Mouse (Mus musculus): Measurements from ENCODE around the gene Psmd2. TPM values are rescaled to one million over a fixed set of nuclear protein-coding genes. Genes with fewer than 3 reads are reported as not detected.

The Psmd2 gene
- polyA plus RNA-seq, 1 experiment from 2014 or later = 388 TPM

GRCm38 (mm10) chr16:20693111-20693701 is 41.8 kb downstream of the Psmd2 start, which contains the start of gene Fam131a:
Gene Fam131a (plus strand): TSS chr16:20693241.
- Histone ChIP-seq H3K9me3 (no peaks in the 10 kb centered on the region), H3K4me3 (peak within 1 kb of the TSS; percentile 74), H3K27me3 (no peaks in the 10 kb centered on the region), H3K4me2 (replicated peaks) (peak within 1 kb of the TSS; percentile 69), H3K9ac (replicated peaks) (peak within 1 kb of the TSS; percentile 76), H3K36me3 (peaks cover 32% of the 10 kb centered on the region), H3K4me1 (peaks cover 38% of the 10 kb centered on the region), H3K27ac (replicated peaks) (peak within 1 kb of the TSS; percentile 97)
- peak; percentile 94 for ATAC-seq (replicated peaks)
- WGBS = under 1% methylated on average over 37 of the region's 37 CpGs

DNA sequence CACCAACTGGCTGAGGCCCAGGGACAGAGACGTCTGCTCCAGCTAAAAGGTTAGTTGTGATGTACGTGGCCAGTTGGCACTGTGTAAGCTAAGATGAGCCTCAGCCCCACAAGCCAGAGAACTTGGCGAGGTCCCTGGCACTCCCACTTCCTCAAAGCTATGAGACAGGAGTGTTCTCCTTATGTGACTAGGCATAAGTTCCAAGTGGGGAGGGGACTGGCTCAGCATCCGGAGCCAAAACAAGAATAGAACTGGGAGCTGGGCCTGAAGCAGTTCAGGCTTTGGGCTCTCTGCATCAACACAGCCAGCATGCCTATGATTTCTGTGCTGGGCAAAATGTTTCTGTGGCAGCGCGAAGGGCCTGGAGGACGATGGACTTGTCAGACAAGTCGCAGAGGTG is 43.3 kb downstream of the Psmd2 start:
- Histone ChIP-seq H3K9ac (replicated peaks) (peak overlapping the region; percentile 59; the same call in 1 of the 2 replicates), H3K27me3 (no peaks in the 10 kb centered on the region), H3K4me3 (peak overlapping the region; percentile 48), H3K4me1 (peaks cover 38% of the 10 kb centered on the region), H3K27ac (replicated peaks) (peak overlapping the region; percentile 97), H3K9me3 (no peaks in the 10 kb centered on the region), H3K36me3 (peaks cover 27% of the 10 kb centered on the region), H3K4me2 (replicated peaks) (peak overlapping the region; percentile 84)
- ATAC-seq (replicated peaks) = no peak
- WGBS = 57% methylated on average over 8 of the region's 8 CpGs

- Histone ChIP-seq H3K27ac (replicated peaks) (peak overlapping the region; percentile 97), H3K36me3 (peaks cover 23% of the 10 kb centered on the region), H3K4me3 (peak overlapping the region; percentile 48), H3K4me2 (replicated peaks) (peak overlapping the region; percentile 84), H3K9me3 (no peaks in the 10 kb centered on the region), H3K27me3 (no peaks in the 10 kb centered on the region), H3K4me1 (peaks cover 38% of the 10 kb centered on the region), H3K9ac (replicated peaks) (peak overlapping the region; percentile 59)
- ATAC-seq (replicated peaks) = peak; percentile 84
- 1% methylated on average over 46 of the region's 46 CpGs for WGBS
These were observed 44.3 kb downstream of the Psmd2 start for GRCm38 (mm10) chr16:20695622-20696323.

DNA sequence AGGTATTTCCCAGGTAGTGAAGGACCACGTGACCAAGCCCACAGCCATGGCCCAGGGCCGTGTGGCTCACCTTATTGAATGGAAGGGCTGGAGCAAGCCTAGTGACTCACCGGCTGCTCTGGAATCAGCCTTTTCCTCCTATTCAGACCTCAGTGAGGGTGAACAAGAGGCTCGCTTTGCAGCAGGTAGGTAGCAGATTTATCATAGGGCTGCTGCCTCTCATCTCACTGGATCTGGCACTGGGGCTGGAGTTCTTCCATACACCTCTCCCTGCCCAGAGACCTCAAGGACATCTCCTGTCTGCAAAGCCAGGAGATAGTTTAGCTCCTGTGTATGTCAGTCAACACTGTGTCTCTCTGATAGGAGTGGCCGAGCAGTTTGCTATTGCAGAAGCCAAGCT is 47.8 kb downstream of the Psmd2 start:
- peaks cover 38% of the 10 kb centered on the region for H3K4me1 ChIP-seq
- H3K9me3 ChIP-seq = no peaks in the 10 kb centered on the region
- 78% methylated on average over 5 of the region's 5 CpGs for WGBS
- H3K9ac ChIP-seq (replicated peaks) = no peak overlapping the region
- peaks cover 31% of the 10 kb centered on the region for H3K36me3 ChIP-seq
- no peak for ATAC-seq (replicated peaks)
- H3K4me3 ChIP-seq = no peak overlapping the region
- no peak overlapping the region for H3K4me2 ChIP-seq (replicated peaks)
- no peak overlapping the region for H3K27ac ChIP-seq (replicated peaks)
- no peaks in the 10 kb centered on the region for H3K27me3 ChIP-seq

DNA sequence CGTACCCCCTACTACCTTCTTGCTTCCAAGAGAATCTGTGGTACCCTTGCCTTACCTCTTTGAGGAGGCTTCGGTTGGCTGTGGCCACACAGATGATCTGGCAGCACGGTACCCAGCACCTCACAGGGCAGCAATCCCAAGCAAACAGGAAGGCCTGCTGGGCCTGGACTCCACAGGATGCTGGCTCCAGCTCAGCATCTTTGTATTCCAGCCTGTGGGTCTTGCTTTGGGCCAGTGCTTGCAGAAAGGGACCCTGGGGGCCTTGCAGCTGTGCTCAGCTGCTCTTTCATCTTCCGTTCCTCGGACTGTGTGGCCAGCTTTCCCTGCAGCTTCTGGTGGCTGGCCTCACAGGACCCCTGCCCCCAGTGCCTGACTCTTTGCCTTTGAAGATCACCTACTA is 48.6 kb downstream of the Psmd2 start:
- Histone ChIP-seq H3K27me3 (no peaks in the 10 kb centered on the region), H3K4me3 (no peak overlapping the region), H3K9ac (replicated peaks) (no peak overlapping the region), H3K27ac (replicated peaks) (no peak overlapping the region), H3K9me3 (no peaks in the 10 kb centered on the region), H3K4me1 (peaks cover 31% of the 10 kb centered on the region), H3K36me3 (peaks cover 31% of the 10 kb centered on the region), H3K4me2 (replicated peaks) (no peak overlapping the region)
- WGBS = 43% methylated on average over 5 of the region's 5 CpGs
- ATAC-seq (replicated peaks) = no peak

- Histone ChIP-seq H3K27ac (replicated peaks) (peak overlapping the region; percentile 45; the same call in 1 of the 2 replicates), H3K9ac (replicated peaks) (no peak overlapping the region), H3K4me2 (replicated peaks) (no peak overlapping the region), H3K4me3 (no peak overlapping the region), H3K27me3 (no peaks in the 10 kb centered on the region), H3K9me3 (no peaks in the 10 kb centered on the region), H3K4me1 (peaks cover 19% of the 10 kb centered on the region), H3K36me3 (peaks cover 31% of the 10 kb centered on the region)
- WGBS = 48% methylated on average over 7 of the region's 7 CpGs
- 0 out of 2 replicates have a peak, but pooled peaks have one; percentile 15 for ATAC-seq (replicated peaks)
These were observed 49.9 kb downstream of the Psmd2 start for GRCm38 (mm10) chr16:20701316-20701715.

- Histone ChIP-seq H3K27me3 (no peaks in the 10 kb centered on the region), H3K36me3 (peaks cover 33% of the 10 kb centered on the region), H3K27ac (replicated peaks) (peak overlapping the region; percentile 45; the same call in 1 of the 2 replicates), H3K4me1 (peaks cover 17% of the 10 kb centered on the region), H3K4me2 (replicated peaks) (no peak overlapping the region), H3K9ac (replicated peaks) (peak overlapping the region; percentile 11; the same call in 1 of the 2 replicates), H3K9me3 (no peaks in the 10 kb centered on the region), H3K4me3 (no peak overlapping the region)
- peak; percentile 26; the same call in 1 of the 2 replicates for ATAC-seq (replicated peaks)
- WGBS = 16% methylated on average over 12 of the region's 12 CpGs
These were observed 50.5 kb downstream of the Psmd2 start for GRCm38 (mm10) chr16:20701729-20702521.

GRCm38 (mm10) chr16:20702522-20702893 is 51.1 kb downstream of the Psmd2 start:
- Histone ChIP-seq H3K36me3 (peaks cover 36% of the 10 kb centered on the region), H3K9me3 (no peaks in the 10 kb centered on the region), H3K27ac (replicated peaks) (0 out of 2 replicates have a peak overlapping the region, but pooled peaks have one; percentile 45), H3K4me1 (peaks cover 17% of the 10 kb centered on the region), H3K9ac (replicated peaks) (peak overlapping the region; percentile 11; the same call in 1 of the 2 replicates), H3K27me3 (no peaks in the 10 kb centered on the region), H3K4me3 (no peak overlapping the region), H3K4me2 (replicated peaks) (no peak overlapping the region)
- peak; percentile 30 for ATAC-seq (replicated peaks)
- WGBS = 5% methylated on average over 8 of the region's 8 CpGs

DNA sequence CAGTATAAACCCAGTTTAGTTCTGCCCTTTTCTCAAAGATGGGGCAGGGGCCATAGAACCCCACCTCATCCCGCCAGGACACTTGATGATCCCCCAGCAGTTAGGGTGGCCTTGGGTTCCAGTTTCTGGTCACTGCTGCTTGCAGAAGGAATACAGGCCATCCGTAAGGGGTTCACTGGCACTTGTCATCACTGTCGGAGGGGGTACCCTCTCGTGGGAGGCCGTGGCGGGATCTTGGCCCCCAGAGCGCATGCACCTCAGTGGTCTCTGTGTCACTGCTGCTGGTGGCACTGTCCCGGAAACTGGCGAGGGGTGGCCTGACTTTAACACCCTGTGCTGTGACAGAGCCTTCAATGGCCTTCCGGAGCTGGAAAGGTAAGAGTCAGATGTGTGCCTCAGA is 51.6 kb downstream of the Psmd2 start:
- ATAC-seq (replicated peaks) = no peak
- Histone ChIP-seq H3K4me3 (no peak overlapping the region), H3K27me3 (no peaks in the 10 kb centered on the region), H3K4me1 (peaks cover 17% of the 10 kb centered on the region), H3K9ac (replicated peaks) (no peak overlapping the region), H3K4me2 (replicated peaks) (no peak overlapping the region), H3K36me3 (peaks cover 39% of the 10 kb centered on the region), H3K27ac (replicated peaks) (no peak overlapping the region), H3K9me3 (no peaks in the 10 kb centered on the region)
- WGBS = 94% methylated on average over 10 of the region's 10 CpGs

DNA sequence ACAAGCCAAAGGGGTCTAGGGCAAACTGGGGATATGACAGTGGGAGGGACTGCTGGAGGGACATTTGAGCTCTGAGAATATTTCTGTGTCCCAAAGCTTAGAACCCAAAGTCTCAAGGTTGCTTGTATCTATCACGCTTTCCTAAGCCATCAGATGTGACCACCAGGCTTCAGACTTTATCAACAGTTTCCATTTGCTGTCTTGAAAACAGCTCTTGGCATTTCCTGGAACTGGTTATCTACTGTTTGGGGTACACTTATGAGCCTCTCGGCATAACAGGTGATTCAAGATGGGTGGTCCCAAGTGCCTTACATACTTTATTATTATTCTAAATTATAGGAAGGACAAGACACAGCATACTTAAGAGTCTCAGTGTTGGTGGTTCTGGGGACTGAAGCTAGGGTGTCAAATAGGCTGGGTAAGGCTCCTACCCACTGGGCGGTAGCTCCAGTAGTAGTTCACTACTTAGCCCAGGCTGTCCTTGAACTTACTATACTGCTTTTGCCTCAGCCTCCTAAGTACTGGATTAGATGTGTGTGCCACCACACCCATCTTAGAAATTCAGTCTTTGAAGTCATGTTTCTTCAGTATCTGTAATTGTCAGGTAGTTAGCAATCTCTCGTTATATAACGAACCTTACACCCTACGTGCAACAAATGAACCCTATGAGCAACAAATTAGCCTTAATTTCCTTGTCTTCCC is 52.4 kb downstream of the Psmd2 start:
- Histone ChIP-seq H3K9ac (replicated peaks) (no peak overlapping the region), H3K4me2 (replicated peaks) (no peak overlapping the region), H3K9me3 (no peaks in the 10 kb centered on the region), H3K27ac (replicated peaks) (no peak overlapping the region), H3K4me3 (no peak overlapping the region), H3K27me3 (no peaks in the 10 kb centered on the region), H3K36me3 (peaks cover 36% of the 10 kb centered on the region), H3K4me1 (peaks cover 17% of the 10 kb centered on the region)
- ATAC-seq (replicated peaks) = no peak
- WGBS = 84% methylated on average over 6 of the region's 6 CpGs

DNA sequence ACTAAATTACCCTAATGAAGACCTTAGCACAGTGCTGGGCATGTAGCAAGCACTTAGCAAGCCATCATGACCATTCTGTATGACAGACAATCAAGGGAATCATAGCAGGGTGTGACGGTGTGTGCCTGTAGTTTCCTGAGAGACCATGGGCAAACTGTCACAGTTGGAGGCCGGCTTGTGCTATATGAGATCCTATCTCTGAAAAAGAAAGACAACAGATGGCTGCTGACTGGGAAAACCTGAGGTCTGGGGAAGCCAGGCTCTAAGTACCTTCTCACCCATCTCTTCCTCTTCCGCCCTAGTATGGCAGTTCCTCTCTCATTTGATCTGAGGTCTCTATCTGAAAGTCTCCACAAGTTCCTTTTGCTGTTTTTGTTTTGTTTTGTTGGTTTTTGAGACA is 54.3 kb downstream of the Psmd2 start:
- H3K36me3 ChIP-seq = peaks cover 26% of the 10 kb centered on the region
- WGBS = 81% methylated on average over 3 of the region's 3 CpGs

More for the DNA sequence above, 54.3 kb downstream of the Psmd2 start:
- Histone ChIP-seq H3K27ac (replicated peaks) (no peak overlapping the region), H3K4me1 (peaks cover 17% of the 10 kb centered on the region), H3K4me3 (no peak overlapping the region), H3K4me2 (replicated peaks) (no peak overlapping the region), H3K9ac (replicated peaks) (no peak overlapping the region), H3K9me3 (no peaks in the 10 kb centered on the region), H3K27me3 (no peaks in the 10 kb centered on the region)
- no peak for ATAC-seq (replicated peaks)

All from forebrain, embryonic 15.5 days (tissue).